Mouse (Mus musculus) cerebellum, adult 11-12 months (tissue): ENCODE measurements around the gene Pilrb1.
"Not testable (repeated sequence)": the region's sequence is repeated elsewhere in the genome, so short reads cannot be mapped to it uniquely, and the experiment has no call there.

Experiments used
- DNase-seq: peaks from one replicate; pipeline ENCODE4 v3.0.0; 2022

Pilrb1 gene

DNA sequence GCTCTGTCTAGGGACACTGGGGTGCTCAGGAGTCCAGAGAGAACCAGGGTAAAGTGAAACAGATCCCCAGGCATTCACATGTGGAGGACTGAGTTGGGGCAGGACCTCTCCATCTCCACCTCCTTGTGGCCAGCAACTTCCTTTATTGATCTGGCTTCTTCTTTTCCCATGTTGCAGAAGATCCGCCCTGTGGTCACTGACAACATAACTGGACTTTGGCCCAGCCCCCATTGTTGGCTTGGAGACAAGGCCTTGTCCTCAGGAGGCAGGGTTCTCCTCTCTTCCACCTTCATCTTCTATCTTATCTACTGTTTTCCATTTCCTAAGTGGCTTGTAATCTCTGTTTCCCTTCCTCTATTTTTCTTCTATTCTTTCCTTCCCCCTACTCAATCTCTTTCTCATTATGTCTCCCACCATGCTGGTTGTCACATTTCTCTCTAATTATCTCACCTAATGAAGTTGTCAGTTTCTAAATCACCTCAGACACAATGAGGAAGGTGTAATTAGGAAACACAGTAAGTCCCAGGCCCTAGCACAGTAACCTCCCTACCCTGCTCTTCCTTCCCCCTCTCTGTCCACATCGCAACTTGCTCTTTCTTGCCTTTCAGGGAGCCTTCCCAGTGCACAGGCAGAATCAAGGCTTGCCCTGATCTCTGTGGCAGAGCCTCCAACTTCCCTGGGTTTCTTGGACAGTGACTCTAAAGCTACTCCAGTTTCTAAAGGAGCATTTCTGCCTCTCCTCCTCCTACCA, at the start of gene Pilrb1:
TSS of gene Pilrb1 (minus strand) at position 147 of the 751 bp plus-strand sequence.
- not testable (repeated sequence) for DNase-seq

DNA sequence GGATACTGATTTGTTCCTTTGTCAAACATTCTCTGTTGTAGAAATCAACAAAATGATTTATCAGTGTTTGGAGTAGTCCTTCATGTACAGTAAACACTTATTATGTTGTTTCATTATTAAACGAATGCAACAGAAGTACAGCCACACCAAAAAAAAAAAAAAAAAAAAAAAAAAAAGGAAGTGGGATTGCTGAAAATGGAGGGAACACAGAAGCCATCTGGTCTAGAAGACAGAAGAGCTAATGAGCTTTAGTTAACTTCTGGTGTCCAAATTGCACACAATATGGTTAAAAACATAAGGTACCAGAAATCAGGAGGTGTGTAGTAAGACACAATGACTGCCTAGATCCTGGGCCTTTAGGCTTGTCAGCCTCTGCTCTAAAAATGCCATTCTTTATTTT, 39.9 kb upstream of the Pilrb1 start:
- DNase-seq = no peak

DNA sequence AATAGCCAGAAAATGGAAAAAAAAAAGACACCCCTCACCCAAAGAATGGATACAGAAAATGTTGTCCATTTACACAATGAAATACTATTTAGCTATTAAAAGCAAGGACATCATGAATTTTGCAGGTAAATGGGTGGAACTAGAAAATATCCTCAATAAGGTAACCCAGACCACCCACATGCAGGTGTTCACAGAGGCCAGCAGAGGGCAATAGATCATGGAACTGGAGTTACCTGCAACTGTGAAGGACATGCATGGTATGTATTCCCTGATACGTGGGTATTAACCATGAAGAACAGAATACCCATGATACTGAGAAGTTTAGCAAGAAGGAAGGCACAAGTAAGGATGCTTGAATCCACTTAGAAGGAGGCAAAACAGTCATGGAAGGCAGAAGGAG, 35.0 kb upstream of the Pilrb1 start:
- DNase-seq = no peak

DNA sequence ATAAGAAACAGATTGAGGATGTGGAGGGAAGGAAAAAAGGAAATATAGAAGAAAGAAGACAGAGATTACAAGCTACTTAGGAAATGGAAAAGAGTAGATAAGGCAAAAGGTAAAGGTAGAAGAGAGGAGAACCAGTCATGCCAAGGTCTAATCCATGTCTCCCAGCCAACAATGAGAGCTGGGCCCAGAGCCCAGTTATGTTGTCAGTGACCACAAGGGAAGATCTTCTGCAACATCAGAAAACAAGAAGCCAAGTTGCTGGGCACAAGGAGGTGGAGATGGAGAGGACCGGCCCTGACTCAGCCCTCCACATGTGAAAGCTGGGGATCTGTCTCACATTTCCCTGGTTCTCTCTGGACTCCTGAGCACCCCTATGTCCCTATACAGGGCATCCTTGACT, 29.8 kb upstream of the Pilrb1 start:
- no peak for DNase-seq

DNA sequence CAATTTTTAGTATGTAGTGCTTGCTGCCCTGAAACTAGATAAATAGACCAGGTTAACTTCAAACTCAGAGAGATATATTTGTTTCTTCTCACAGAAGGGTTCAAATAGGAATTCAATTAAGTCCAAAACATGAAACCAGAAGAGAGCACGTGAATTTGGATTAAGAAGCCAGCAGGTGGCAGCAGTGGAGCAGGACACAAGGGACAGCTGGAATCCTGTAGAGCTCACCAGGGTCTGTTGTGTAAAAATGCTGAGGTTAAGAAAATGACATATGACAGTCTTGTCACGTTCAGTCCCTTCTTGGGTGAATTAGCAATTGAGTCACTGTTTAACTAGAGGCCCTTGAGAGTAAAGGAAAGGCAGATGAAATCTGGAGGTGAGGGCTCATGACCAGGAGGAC, 28.0 kb upstream of the Pilrb1 start:
- DNase-seq = peak; percentile 5

DNA sequence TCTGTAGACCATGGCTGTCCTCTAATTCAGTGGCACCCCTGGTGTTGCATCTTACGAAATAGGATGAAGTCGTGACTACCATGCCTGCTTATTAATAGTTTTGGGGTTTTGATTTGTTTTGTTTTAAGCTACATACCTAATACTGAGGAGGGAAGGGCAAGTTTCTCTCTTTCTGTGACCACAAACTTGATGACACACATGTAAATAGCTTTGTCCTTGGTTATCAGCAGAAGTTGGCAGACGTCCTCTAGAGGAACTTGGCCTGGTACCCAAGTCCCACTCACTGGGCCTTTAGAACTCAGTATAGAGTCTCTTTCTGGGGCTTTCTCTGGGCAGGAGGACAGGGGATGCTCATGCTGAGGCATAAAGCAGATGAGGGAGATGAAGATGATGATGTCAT, 25.4 kb upstream of the Pilrb1 start:
- no peak for DNase-seq

DNA sequence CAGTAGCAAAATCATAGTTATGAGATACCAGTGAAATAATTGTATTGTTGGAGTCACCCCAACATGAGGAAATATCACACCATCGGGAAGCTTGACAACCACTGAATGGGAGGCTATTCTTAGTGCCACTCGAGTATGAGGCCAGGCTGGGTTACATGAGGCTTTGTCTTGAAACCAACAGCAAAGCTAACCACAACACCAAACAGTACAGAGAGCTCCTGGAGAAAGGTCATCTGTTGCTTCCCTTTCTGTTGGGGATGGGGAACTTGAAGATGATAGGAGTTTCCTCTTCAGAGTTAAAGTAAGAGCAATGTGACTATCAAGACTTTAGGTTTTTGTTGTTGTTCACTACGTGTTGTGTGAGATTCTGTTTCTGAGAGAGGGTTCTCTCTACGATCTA, 25.0 kb upstream of the Pilrb1 start:
- no peak for DNase-seq

DNA sequence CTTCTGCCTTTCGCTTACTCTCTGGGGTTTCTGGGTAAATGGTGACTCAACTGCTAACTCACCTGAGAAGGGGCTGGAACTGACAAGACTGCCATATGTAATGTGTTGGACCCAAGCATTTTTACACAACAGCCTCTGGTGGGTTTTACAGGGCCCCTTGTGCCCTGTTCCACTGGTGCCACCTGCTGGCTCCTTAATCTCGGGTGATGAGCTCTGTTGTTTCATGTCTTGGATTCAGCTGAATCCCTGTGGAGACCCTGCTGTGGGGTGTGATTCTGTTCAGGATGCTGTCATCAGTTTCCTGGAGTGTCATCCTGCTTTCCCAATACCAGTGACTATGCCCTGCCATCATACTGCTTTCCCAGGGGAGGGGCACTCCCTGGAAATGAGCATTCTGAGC, 20.0 kb upstream of the Pilrb1 start:
- DNase-seq = no peak

DNA sequence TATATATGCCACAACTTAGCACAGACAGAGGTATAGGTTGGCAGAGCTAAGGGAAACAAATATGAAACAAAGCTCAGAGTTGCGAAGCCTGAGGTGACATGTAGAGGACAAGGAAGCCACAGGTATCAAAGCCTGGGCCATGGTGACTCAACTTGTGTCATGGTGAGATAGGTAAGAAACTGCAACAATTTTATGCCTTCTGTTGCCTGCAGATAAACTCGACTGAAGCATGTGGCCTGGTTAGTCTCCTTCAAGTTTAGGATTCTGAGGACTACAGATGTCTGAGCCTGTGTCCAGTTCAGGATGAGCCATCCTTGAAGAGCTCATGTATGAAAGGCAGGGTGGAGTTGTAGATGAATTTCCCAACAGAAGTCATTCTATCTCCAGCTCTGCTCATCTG, 17.1 kb upstream of the Pilrb1 start:
- no peak for DNase-seq

DNA sequence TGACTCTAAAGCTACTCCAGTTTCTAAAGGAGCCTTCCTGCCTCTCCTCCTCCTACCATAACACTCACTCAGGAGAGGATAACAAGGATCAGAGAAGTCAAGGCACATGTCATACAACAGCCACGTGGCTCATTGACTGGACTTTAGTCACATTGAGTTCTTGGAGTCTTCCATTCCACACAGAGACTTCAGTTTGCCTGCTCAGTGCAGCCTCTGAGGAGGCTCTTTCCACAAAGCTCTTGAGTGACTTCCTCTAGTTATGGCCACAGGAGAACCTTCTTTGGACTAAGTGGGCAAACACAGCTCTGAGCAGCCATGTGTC, 14.4 kb upstream of the Pilrb1 start:
- DNase-seq = not testable (repeated sequence)

DNA sequence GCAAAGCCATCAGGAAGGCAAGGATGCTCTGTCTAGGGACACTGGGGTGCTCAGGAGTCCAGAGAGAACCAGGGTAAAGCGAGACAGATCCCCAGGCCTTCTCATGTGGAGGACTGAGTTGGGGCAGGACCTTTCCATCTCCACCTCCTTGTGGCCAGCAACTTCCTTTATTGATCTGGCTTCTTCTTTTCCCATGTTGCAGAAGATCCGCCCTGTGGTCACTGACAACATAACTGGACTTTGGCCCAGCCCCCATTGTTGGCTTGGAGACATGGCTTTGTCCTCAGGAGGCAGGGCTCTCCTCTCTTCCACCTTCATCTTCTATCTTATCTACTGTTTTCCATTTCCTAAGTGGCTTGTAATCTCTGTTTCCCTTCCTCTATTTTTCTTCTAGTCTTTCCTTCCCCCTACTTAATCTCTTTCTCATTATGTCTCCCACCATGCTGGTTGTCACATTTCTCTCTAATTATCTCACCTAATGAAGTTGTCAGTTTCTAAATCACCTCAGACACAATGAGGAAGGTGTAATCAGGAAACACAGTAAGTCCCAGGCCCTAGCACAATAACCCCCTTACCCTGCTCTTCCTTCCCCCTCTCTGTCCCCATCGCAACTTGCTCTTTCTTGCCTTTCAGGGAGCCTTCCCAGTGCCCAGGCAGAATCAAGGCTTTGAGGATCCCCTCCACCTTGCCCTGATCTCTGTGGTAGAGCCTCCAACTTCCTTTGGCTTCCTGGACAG, 13.9 kb upstream of the Pilrb1 start, which contains the start of gene Pilrb2:
TSS of gene Pilrb2 (minus strand) at position 172 of the 737 bp plus-strand sequence.
- not testable (repeated sequence) for DNase-seq

DNA sequence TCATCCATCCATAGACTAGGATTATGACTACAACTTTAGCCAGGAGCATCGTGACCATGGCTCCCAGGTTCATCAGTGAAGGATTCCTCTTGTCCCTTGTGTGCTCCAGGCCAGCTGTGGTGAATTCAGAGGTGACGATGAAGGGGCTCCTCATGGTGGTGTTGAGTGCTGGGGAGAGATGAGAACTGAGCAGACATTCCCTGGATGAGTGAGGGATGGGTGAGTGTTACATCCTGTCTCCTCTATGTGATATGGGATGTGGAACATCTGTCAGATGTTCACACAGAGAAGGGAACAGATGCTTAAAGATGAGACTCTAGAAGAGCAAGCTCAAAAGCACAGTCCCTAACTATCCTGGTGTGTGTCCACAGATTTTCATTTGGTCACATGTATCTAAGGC, 10.7 kb upstream of the Pilrb1 start:
- DNase-seq = not testable (repeated sequence)

DNA sequence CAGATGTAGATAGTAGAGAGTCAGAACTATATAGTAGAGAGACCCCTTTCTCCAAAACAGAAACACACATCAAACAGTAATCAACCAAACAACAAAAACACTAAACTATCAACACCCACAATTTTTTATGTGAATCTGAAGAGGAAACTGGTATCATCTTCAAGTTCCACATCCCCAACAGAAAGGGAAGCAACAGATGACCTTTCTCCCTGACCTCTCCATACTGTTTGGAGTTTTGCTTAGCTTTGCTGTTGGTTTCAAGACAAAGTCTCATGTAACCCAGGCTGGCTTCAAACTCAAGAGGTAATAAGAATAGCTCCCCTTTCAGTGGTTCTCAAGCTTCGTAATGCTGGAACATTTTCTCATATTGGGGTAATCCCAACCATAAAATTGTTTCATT, 6.1 kb upstream of the Pilrb1 start:
- not testable (repeated sequence) for DNase-seq

DNA sequence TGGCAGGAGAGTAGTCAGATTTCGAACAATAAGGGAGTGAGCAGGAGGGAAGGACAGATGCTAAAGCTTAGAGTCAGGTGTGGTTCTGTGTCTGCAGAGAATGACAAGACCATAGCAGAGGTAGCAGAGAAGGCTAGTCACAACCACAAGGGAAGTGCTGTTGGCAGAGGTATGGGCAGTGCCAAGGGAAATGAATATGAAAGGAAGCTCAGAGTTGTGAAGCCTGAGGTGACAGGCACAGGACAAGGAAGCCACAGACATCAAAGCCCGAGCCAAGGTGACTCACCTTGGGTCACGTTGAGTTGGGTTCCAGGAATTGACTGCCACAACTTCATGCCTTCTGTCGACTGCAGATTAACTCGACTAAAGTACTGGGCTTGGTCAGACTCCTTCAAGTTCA, 1.0 kb downstream of the Pilrb1 start:
- DNase-seq = not testable (repeated sequence)

DNA sequence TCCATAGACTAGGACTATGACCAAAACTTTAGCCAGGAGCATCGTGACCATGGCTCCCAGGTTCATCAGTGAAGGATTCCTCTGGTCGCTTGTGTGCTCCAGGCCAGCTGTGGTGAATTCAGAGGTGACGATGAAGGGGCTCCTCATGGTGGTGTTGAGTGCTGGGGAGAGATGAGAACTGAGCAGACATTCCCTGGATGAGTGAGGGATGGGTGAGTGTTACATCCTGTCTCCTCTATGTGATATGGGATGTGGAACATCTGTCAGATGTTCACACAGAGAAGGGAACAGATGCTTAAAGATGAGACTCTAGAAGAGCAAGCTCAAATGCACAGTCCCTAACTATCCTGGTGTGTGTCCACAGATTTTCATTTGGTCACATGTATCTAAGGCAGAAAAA, 3.0 kb downstream of the Pilrb1 start:
- not testable (repeated sequence) for DNase-seq

DNA sequence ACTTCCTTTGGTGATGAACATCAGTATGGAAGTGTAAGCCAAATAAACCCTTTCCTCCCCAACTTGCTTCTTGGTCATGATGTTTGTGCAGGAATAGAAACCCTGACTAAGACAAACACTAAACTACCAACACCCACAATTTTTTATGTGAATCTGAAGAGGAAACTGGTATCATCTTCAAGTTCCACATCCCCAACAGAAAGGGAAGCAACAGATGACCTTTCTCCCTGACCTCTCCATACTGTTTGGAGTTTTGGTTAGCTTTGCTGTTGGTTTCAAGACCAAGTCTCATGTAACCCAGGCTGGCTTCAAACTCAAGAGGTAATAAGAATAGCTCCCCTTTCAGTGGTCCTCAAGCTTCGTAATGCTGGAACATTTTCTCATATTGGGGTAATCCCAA, 7.6 kb downstream of the Pilrb1 start:
- not testable (repeated sequence) for DNase-seq

DNA sequence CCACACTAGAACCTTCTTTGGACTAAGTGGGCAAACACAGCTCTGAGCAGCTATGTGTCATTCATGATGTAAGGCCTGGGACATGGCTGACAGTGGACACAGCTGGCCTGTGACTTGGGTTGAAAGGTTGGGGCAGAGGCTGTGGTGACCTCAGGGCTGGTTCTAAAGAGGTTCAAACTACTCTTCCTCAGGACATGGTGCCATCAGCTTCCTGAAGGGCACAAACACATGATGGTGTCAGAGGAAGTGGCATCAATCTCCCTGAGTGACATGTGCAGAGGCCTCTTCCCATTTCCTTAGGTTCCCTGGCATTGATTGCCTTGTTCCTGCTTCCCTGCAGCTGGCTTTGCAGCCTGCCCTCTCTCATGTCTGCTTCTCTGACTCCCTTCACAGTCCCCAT, 20.8 kb downstream of the Pilrb1 start:
- not testable (repeated sequence) for DNase-seq

DNA sequence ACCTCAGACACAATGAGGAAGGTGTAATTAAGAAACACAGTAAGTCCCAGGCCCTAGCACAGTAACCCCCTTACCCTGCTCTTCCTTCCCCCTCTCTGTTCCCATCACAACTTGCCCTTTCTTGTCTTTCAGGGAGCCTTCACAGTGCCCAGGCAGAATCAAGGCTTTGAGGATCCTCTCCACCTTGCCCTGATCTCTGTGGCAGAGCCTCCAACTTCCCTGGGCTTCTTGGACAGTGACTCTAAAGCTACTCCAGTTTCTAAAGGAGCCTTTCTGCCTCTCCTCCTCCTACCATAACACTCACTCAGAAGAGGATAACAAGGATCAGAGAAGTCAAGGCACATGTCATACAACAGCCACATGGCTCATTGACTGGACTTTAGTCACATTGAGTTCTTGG, 21.3 kb downstream of the Pilrb1 start:
- no peak for DNase-seq

DNA sequence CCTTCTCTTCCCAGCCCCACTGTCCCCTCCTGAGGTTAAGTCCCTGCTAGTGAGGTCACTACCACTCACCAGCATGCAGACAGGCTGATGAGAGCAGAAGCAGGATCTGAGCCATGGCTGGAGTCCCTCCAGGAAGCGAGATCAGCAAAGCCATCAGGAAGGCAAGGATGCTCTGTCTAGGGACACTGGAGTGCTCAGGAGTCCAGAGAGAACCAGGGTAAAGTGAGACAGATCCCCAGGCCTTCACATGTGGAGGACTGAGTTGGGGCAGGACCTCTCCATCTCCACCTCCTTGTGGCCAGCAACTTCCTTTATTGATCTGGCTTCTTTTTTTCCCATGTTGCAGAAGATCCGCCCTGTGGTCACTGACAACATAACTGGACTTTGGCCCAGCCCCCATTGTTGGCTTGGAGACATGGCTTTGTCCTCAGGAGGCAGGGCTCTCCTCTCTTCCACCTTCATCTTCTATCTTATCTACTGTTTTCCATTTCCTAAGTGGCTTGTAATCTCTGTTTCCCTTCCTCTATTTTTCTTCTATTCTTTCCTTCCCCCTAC, 21.9 kb downstream of the Pilrb1 start, which contains the start of gene Pilra:
TSS of gene Pilra (minus strand) at position 316 of the 555 bp plus-strand sequence.
- not testable (repeated sequence) for DNase-seq

DNA sequence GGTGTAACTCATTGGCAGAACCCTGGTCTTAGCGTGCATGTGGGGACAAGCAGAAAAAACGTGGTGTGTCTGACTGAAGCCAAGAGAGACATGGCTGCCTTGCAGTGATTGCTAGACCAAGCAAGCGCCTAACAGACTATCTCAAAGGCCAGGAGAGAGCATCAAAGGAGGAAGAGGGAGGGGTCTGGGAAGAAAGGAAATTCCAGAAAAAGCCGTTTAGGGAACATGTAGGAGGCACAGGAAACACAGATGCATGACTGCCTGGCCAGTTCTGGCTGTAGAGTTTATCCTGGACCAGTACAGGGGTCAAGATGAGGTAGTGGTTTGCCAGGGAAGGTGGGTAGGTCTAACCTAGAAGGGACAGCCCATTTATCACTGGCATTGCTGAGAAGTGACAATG, 24.4 kb downstream of the Pilrb1 start:
- no peak for DNase-seq

DNA sequence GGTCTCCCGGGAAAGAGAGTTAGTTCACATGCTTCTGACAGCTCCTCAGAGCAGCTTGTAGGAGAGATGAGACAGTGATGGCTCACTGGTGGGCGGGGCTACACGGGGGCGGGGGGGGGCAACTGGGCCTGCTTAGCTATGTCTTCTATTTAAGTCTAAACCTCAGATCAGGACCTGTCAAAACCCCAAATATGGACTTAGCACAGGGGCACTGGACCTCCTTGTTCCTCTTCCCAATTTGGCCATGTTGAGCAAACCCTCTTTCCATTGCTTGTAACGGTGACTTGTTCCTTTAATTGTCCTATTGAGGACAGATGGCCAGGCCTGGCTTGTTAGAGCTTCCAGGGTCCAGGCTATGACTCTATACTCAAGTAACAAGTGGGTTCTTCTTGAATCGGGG, 26.4 kb downstream of the Pilrb1 start:
- DNase-seq = no peak

DNA sequence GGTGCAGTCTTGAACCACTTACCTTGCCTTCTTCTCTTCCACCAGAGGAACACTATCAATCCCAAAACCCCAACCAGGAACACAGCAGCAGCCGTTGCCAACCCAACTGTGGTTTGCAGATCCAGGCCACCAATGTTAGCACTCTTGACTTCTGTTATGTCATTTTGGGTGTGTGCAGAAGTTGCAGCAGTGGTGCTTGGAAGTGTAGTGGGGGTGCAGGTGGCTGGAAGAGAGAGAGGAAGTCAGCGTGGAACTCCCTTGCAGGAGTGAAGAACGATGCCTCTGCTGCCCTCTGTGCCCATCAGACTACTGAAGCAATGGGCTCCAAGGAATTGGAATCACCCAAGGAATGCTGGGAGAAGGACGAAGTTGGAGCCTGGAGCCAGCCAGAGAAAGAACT, 26.8 kb downstream of the Pilrb1 start:
- no peak for DNase-seq

DNA sequence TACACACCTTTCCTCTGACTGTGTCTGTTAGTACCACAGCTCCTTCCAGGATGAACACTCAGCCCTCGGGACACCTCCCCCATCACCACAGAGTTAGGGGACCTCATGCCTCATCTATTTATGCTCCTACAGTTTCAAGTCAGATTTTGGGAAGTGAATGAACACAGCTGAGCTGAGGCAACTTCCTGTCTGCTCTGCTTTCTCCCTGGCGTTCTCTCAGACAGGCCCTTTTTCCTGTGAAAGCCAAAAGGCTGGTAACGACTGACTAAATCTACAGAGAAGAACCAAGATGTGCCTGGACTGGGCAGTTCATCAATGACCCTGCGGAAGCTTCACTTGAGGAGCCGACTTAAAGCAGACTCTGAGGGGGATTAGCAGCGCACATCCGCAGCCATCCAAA, 27.7 kb downstream of the Pilrb1 start:
- no peak for DNase-seq

DNA sequence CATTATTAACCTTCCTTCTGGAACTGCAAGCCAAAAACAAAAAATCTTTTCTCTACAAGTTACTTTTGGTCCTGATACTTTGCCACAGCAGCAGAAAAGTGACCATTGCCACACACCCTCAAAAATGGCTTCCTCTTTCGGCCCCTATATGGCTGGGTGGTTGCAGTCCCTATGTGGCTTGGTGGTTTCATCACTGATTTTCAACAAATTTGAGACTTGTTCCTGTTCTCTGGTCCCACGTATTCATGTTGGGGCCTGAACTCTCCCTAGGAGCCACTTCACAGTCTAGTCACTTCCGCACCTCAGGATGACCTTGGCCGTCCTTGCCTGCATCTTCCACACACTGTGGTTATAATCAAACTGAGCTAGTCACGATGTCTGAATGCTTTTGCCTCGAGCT, 29.2 kb downstream of the Pilrb1 start:
- no peak for DNase-seq
